Mouse (Mus musculus) MEL (cell line): ENCODE data around the gene Ccdc96. TPM values are rescaled to one million over a fixed set of nuclear protein-coding genes. Genes with fewer than 3 reads are reported as not detected.

Source experiments
- DNase-seq: peaks from one replicate; pipeline ENCODE4 v3.0.0; 2011; ENCODE audit warnings: low read depth, low spot score
- H3K27ac ChIP-seq: 2 replicates; pipeline ENCODE4 v1.5.1; 2012; ENCODE audit warnings: low read depth, mild to moderate bottlenecking, control low read depth, low read length, moderate library complexity; ENCODE audit not compliant: control insufficient read depth
- H3K27me3 ChIP-seq, 2 experiments: fragments of 150-350 bp in 1 of 2; sonication (generic) in 1 of 2; 2 replicates each; pipeline ENCODE4 v1.6.1; 2012; ENCODE audit warnings: low read length in 2 of 2, mild to moderate bottlenecking in 2 of 2, improper control_type of control experiment in 1 of 2, moderate library complexity in 1 of 2; ENCODE audit not compliant: insufficient read depth in 2 of 2, control insufficient read depth in 1 of 2
- H3K36me3 ChIP-seq, 2 experiments: 2 replicates each; pipeline ENCODE4 v1.6.1; 2012 to 2014; ENCODE audit warnings: low read length in 2 of 2, improper control_type of control experiment in 1 of 2, inconsistent platforms in 1 of 2, mild to moderate bottlenecking in 1 of 2; ENCODE audit not compliant: insufficient read depth in 2 of 2, control insufficient read depth in 1 of 2
- H3K4me1 ChIP-seq, 2 experiments: fragments of 150-350 bp in 1 of 2; sonication (generic) in 1 of 2; 2 replicates each; pipeline ENCODE4 v1.6.1; 2012; ENCODE audit warnings: low read length in 2 of 2, improper control_type of control experiment in 1 of 2, mild to moderate bottlenecking in 1 of 2; ENCODE audit not compliant: insufficient read depth in 2 of 2, control insufficient read depth in 1 of 2
- H3K4me3 ChIP-seq, 2 experiments: fragments of 150-350 bp in 1 of 2; sonication (generic) in 1 of 2; 2 replicates each; pipeline ENCODE4 v1.5.1; 2012; ENCODE audit warnings: low read depth in 2 of 2, low read length in 2 of 2, mild to moderate bottlenecking in 2 of 2, moderate library complexity in 2 of 2, control low read depth in 1 of 2, improper control_type of control experiment in 1 of 2; ENCODE audit not compliant: control insufficient read depth in 1 of 2, insufficient read depth in 1 of 2
- H3K79me2 ChIP-seq: 2 replicates; pipeline ENCODE4 v1.6.1; 2012; ENCODE audit warnings: mild to moderate bottlenecking, low read length, moderate library complexity; ENCODE audit not compliant: control insufficient read depth, poor library complexity, insufficient read depth
- H3K9ac ChIP-seq: 2 replicates; pipeline ENCODE4 v1.6.1; 2012; ENCODE audit warnings: low read depth, mild to moderate bottlenecking, control low read depth, low read length, moderate library complexity; ENCODE audit not compliant: control insufficient read depth, poor library complexity, severe bottlenecking
- H3K9me3 ChIP-seq: fragments of 150-350 bp; sonication (generic); replicated peaks from 2 replicates; pipeline ENCODE4 v1.6.1; 2012; ENCODE audit warnings: mild to moderate bottlenecking, low read length, improper control_type of control experiment, moderate library complexity; ENCODE audit not compliant: insufficient read depth
- CHD2 ChIP-seq: IDR thresholded peaks from 2 replicates; pipeline ENCODE4 v1.6.1; 2011; ENCODE audit warnings: low read length, improper control_type of control experiment
- GABPA ChIP-seq: IDR thresholded peaks from 2 replicates; pipeline ENCODE4 v1.6.1; 2012; ENCODE audit warnings: low read depth, mild to moderate bottlenecking, inconsistent platforms, low read length, improper control_type of control experiment, moderate library complexity
- GATA1 ChIP-seq: IDR thresholded peaks from 2 replicates; pipeline ENCODE4 v1.6.1; 2011; ENCODE audit warnings: low read depth, low read length, improper control_type of control experiment
- KAT2A ChIP-seq: conservative IDR thresholded peaks from 2 replicates; pipeline ENCODE4 v1.6.1; 2012; ENCODE audit warnings: low read depth, low read length, improper control_type of control experiment, inconsistent platforms
- MAX ChIP-seq: IDR thresholded peaks from 2 replicates; pipeline ENCODE4 v1.6.1; 2011; ENCODE audit warnings: low read length, improper control_type of control experiment
- MEF2A ChIP-seq: IDR thresholded peaks from 2 replicates; pipeline ENCODE4 v1.6.1; 2014; ENCODE audit warnings: low read depth, mild to moderate bottlenecking, inconsistent platforms, low read length, improper control_type of control experiment; ENCODE audit not compliant: poor library complexity, insufficient replicate concordance, severe bottlenecking; ENCODE audit errors: extremely low read depth
- MXI1 ChIP-seq: IDR thresholded peaks from 2 replicates; pipeline ENCODE4 v1.6.1; 2011; ENCODE audit warnings: mild to moderate bottlenecking, low read depth, low read length, improper control_type of control experiment
- NRF1 ChIP-seq: IDR thresholded peaks from 2 replicates; pipeline ENCODE4 v1.6.1; 2014; ENCODE audit warnings: low read depth, mild to moderate bottlenecking, inconsistent platforms, low read length, improper control_type of control experiment, moderate library complexity; ENCODE audit not compliant: poor library complexity, insufficient read depth, severe bottlenecking
- RCOR1 ChIP-seq: IDR thresholded peaks from 2 replicates; pipeline ENCODE4 v1.6.1; 2012; ENCODE audit warnings: low read depth, mild to moderate bottlenecking, inconsistent platforms, low read length, improper control_type of control experiment
- SIN3A ChIP-seq: IDR thresholded peaks from 2 replicates; pipeline ENCODE4 v1.6.1; 2012; ENCODE audit warnings: low read length, improper control_type of control experiment, inconsistent platforms
- SMC3 ChIP-seq: IDR thresholded peaks from 2 replicates; pipeline ENCODE4 v1.6.1; 2011; ENCODE audit warnings: low read depth, low read length, improper control_type of control experiment
- TAL1 ChIP-seq: IDR thresholded peaks from 2 replicates; pipeline ENCODE4 v1.6.1; 2012; ENCODE audit warnings: mild to moderate bottlenecking, inconsistent platforms, low read length, moderate library complexity, mixed read lengths
- TBP ChIP-seq: IDR thresholded peaks from 2 replicates; pipeline ENCODE4 v1.8.0; 2011; ENCODE audit warnings: low read depth, low read length, improper control_type of control experiment
- TCF12 ChIP-seq: IDR thresholded peaks from 2 replicates; pipeline ENCODE4 v1.6.1; 2014; ENCODE audit warnings: low read depth, mild to moderate bottlenecking, inconsistent platforms, low read length, improper control_type of control experiment, moderate library complexity
- USF1 ChIP-seq: IDR thresholded peaks from 2 replicates; pipeline ENCODE4 v1.6.1; 2014; ENCODE audit warnings: low read depth, mild to moderate bottlenecking, inconsistent platforms, low read length, improper control_type of control experiment, moderate library complexity
- USF2 ChIP-seq, 2 experiments: IDR thresholded peaks; 2 replicates each; pipeline ENCODE4 v1.6.1; 2011 to 2012; ENCODE audit warnings: improper control_type of control experiment in 2 of 2, low read length in 2 of 2, borderline replicate concordance in 1 of 2, inconsistent platforms in 1 of 2, low read depth in 1 of 2, mild to moderate bottlenecking in 1 of 2; ENCODE audit not compliant: insufficient read depth in 1 of 2
- ZC3H11A ChIP-seq: IDR thresholded peaks from 2 replicates; pipeline ENCODE4 v1.6.1; 2012; ENCODE audit warnings: low read depth, mild to moderate bottlenecking, inconsistent platforms, low read length, improper control_type of control experiment
- ZKSCAN1 ChIP-seq: IDR thresholded peaks from 2 replicates; pipeline ENCODE4 v1.6.1; 2012; ENCODE audit warnings: low read depth, mild to moderate bottlenecking, inconsistent platforms, low read length, improper control_type of control experiment, moderate library complexity
- polyA plus RNA-seq, 2 experiments: library from polyadenylated mRNA; stranded (reverse) in 1 of 2; unstranded in 1 of 2; fragments of >175 nt in 1 of 2; fragments of >200 nt in 1 of 2; gene quantifications; 2 replicates each; pipeline versions ENCODE4 v1.2.1 to v1.2.4; 2012; ENCODE audit warnings: low replicate concordance in 2 of 2, low read depth in 1 of 2; ENCODE audit not compliant: insufficient read length in 2 of 2, insufficient read depth in 1 of 2, missing spikeins in 1 of 2
- total RNA-seq: library from RNA; depleted of rRNA; stranded (reverse); fragments of 300-350 nt; gene quantifications from 2 replicates; pipeline ENCODE4 v1.2.3, GENCODE M21; 2012

Ccdc96 gene
- total and polyA plus RNA-seq, 3 experiments, result 0.31 to 0.64 TPM; not detected in 1

GRCm38 (mm10) chr5:36451119-36451518 lies 33.3 kb upstream of the Ccdc96 start:
- H3K9ac ChIP-seq, result no peak overlapping the region
- no peaks in the 10 kb centered on the region for H3K4me1 ChIP-seq
- H3K27me3 ChIP-seq, result no peaks in the 10 kb centered on the region
- no peaks in the 10 kb centered on the region for H3K9me3 ChIP-seq
- H3K27ac ChIP-seq, result no peak overlapping the region
- no peaks in the 10 kb centered on the region for H3K79me2 ChIP-seq
- no peak overlapping the region for H3K4me3 ChIP-seq
- H3K36me3 ChIP-seq, result no peaks in the 10 kb centered on the region
- no peak for DNase-seq
- no peak for TF ChIP-seq RCOR1
- no peak for TF ChIP-seq GATA1
- TF ChIP-seq TAL1, result no peak
- TF ChIP-seq TBP, result no peak
- no peak for TF ChIP-seq USF1
- TF ChIP-seq ZC3H11A, result no peak
- TF ChIP-seq ZKSCAN1, result no peak
- no peak for TF ChIP-seq MEF2A
- no peak for TF ChIP-seq NRF1
- TF ChIP-seq MAX, result no peak
- TF ChIP-seq CHD2, result no peak
- TF ChIP-seq TCF12, result no peak
- TF ChIP-seq, all 39 proteins: peak for 0

- TF ChIP-seq SIN3A, result no peak
- no peak for TF ChIP-seq GABPA
- TF ChIP-seq NRF1, result no peak
- no peak for TF ChIP-seq KAT2A
- TF ChIP-seq RCOR1, result no peak
- no peak for TF ChIP-seq ZKSCAN1
- TF ChIP-seq USF2 (IDR thresholded peaks at IDR 0.05; ENCODE audit: borderline replicate concordance in 1 of 2, insufficient read depth in 1 of 2, low read depth in 1 of 2, low read length in 2 of 2), result no peak
- no peak for TF ChIP-seq MXI1
- TF ChIP-seq SMC3, result no peak
- TF ChIP-seq, all 39 proteins: peak for 0
- H3K27me3 ChIP-seq, result no peaks in the 10 kb centered on the region
These were observed 32.5 kb upstream of the Ccdc96 start for GRCm38 (mm10) chr5:36451872-36452389.

More at GRCm38 (mm10) chr5:36451872-36452389, 32.5 kb upstream of the Ccdc96 start:
- Histone ChIP-seq H3K27ac (no peak overlapping the region), H3K4me1 (no peaks in the 10 kb centered on the region), H3K79me2 (no peaks in the 10 kb centered on the region), H3K4me3 (no peak overlapping the region), H3K9ac (no peak overlapping the region), H3K9me3 (no peaks in the 10 kb centered on the region), H3K36me3 (no peaks in the 10 kb centered on the region)
- DNase-seq, result no peak
